Mouse (Mus musculus): Measurements from ENCODE around the gene Egln2. TPM values are rescaled to one million over a fixed set of nuclear protein-coding genes. Genes with fewer than 3 reads are reported as not detected.
A peak's percentile ranks its signal among the peaks of the same experiment; 100 is the strongest.

Egln2 gene
- total and polyA plus RNA-seq, 2 experiments from 2014 or later = 42.8 to 71.5 TPM

- H3K4me2 ChIP-seq (ENCODE audit: low read depth, low read length) = no peak overlapping the region
- H3K4me1 ChIP-seq (ENCODE audit: control insufficient read depth, insufficient read depth) = no peaks in the 10 kb centered on the region
- ATAC-seq (ENCODE audit: insufficient read depth, low read depth) (no peak), DNase-seq (ENCODE audit: low spot score) (no peak)
- no peaks in the 10 kb centered on the region for H3K27me3 ChIP-seq (ENCODE audit: control insufficient read depth, insufficient read depth, low read length)
- no peaks in the 10 kb centered on the region for H3K36me3 ChIP-seq (replicated peaks; ENCODE audit: control insufficient read depth, insufficient read depth, low read length)
- no peak overlapping the region for H3K4me3 ChIP-seq (ENCODE audit: low read depth, low read length)
- no peak overlapping the region for H3K27ac ChIP-seq (ENCODE audit: low read depth)
- no peaks in the 10 kb centered on the region for H3K9me3 ChIP-seq (replicated peaks; ENCODE audit: control insufficient read depth, low read length)
- WGBS = 49% methylated on average over 8 of the region's 8 CpGs
- no peak for TF ChIP-seq EP300 (IDR thresholded peaks at IDR 0.05; ENCODE audit: low read depth)
- TF ChIP-seq CTCF (IDR thresholded peaks at IDR 0.05; ENCODE audit: low read depth) = no peak
- H3K9ac ChIP-seq (replicated peaks; ENCODE audit: low read depth, low read length) = no peak overlapping the region
Measured at GRCm38 (mm10) chr7:27136410-27136996, 30.1 kb downstream of the Egln2 start.

- H3K27ac ChIP-seq (ENCODE audit: low read depth) = no peak overlapping the region
- no peaks in the 10 kb centered on the region for H3K4me1 ChIP-seq (ENCODE audit: control insufficient read depth, insufficient read depth)
- H3K27me3 ChIP-seq (ENCODE audit: control insufficient read depth, insufficient read depth, low read length) = no peaks in the 10 kb centered on the region
- no peaks in the 10 kb centered on the region for H3K36me3 ChIP-seq (replicated peaks; ENCODE audit: control insufficient read depth, insufficient read depth, low read length)
- DNase-seq (ENCODE audit: low spot score) (no peak), ATAC-seq (ENCODE audit: insufficient read depth, low read depth) (no peak)
- TF ChIP-seq EP300 (IDR thresholded peaks at IDR 0.05; ENCODE audit: low read depth) (no peak), CTCF (IDR thresholded peaks at IDR 0.05; ENCODE audit: low read depth) (no peak)
- WGBS = 76% methylated on average over 4 of the region's 4 CpGs
- H3K4me2 ChIP-seq (ENCODE audit: low read depth, low read length) = no peak overlapping the region
- H3K9ac ChIP-seq (replicated peaks; ENCODE audit: low read depth, low read length) = no peak overlapping the region
- H3K9me3 ChIP-seq (replicated peaks; ENCODE audit: control insufficient read depth, low read length) = no peaks in the 10 kb centered on the region
- no peak overlapping the region for H3K4me3 ChIP-seq (ENCODE audit: low read depth, low read length)
Measured at GRCm38 (mm10) chr7:27133757-27134156, 32.8 kb downstream of the Egln2 start.

- no peaks in the 10 kb centered on the region for H3K36me3 ChIP-seq (replicated peaks; ENCODE audit: control insufficient read depth, insufficient read depth, low read length)
- no peak for TF ChIP-seq CTCF (IDR thresholded peaks at IDR 0.05; ENCODE audit: low read depth)
- no peak for TF ChIP-seq EP300 (IDR thresholded peaks at IDR 0.05; ENCODE audit: low read depth)
- 40% methylated on average over 12 of the region's 12 CpGs for WGBS
- H3K27me3 ChIP-seq (ENCODE audit: control insufficient read depth, insufficient read depth, low read length) = no peaks in the 10 kb centered on the region
- DNase-seq (ENCODE audit: low spot score) (no peak), ATAC-seq (ENCODE audit: insufficient read depth, low read depth) (0 out of 2 replicates have a peak, but pooled peaks have one; percentile 36)
- H3K4me3 ChIP-seq (ENCODE audit: low read depth, low read length) = no peak overlapping the region
- H3K9me3 ChIP-seq (replicated peaks; ENCODE audit: control insufficient read depth, low read length) = no peaks in the 10 kb centered on the region
- H3K27ac ChIP-seq (ENCODE audit: low read depth) = no peak overlapping the region
- no peak overlapping the region for H3K4me2 ChIP-seq (ENCODE audit: low read depth, low read length)
- H3K4me1 ChIP-seq (ENCODE audit: control insufficient read depth, insufficient read depth) = no peaks in the 10 kb centered on the region
- no peak overlapping the region for H3K9ac ChIP-seq (replicated peaks; ENCODE audit: low read depth, low read length)
Measured at GRCm38 (mm10) chr7:27133156-27133555, 33.4 kb downstream of the Egln2 start.

GRCm38 (mm10) chr7:27132588-27132987 is 34.0 kb downstream of the Egln2 start:
- Histone ChIP-seq H3K4me3 (ENCODE audit: low read depth, low read length) (no peak overlapping the region), H3K4me1 (ENCODE audit: control insufficient read depth, insufficient read depth) (no peaks in the 10 kb centered on the region), H3K36me3 (replicated peaks; ENCODE audit: control insufficient read depth, insufficient read depth, low read length) (no peaks in the 10 kb centered on the region), H3K9me3 (replicated peaks; ENCODE audit: control insufficient read depth, low read length) (no peaks in the 10 kb centered on the region), H3K27ac (ENCODE audit: low read depth) (no peak overlapping the region), H3K27me3 (ENCODE audit: control insufficient read depth, insufficient read depth, low read length) (no peaks in the 10 kb centered on the region), H3K9ac (replicated peaks; ENCODE audit: low read depth, low read length) (no peak overlapping the region), H3K4me2 (ENCODE audit: low read depth, low read length) (no peak overlapping the region)
- DNase-seq (ENCODE audit: low spot score) (peak; percentile 46), ATAC-seq (ENCODE audit: insufficient read depth, low read depth) (no peak)
- WGBS = 10% methylated on average over 10 of the region's 10 CpGs
- peak; percentile 38; the same call in 1 of the 2 replicates for TF ChIP-seq CTCF (IDR thresholded peaks at IDR 0.05; ENCODE audit: low read depth)
- no peak for TF ChIP-seq EP300 (IDR thresholded peaks at IDR 0.05; ENCODE audit: low read depth)

- Histone ChIP-seq H3K27me3 (ENCODE audit: control insufficient read depth, insufficient read depth, low read length) (no peaks in the 10 kb centered on the region), H3K9ac (replicated peaks; ENCODE audit: low read depth, low read length) (no peak overlapping the region), H3K27ac (ENCODE audit: low read depth) (no peak overlapping the region), H3K9me3 (replicated peaks; ENCODE audit: control insufficient read depth, low read length) (no peaks in the 10 kb centered on the region), H3K4me2 (ENCODE audit: low read depth, low read length) (no peak overlapping the region), H3K4me3 (ENCODE audit: low read depth, low read length) (no peak overlapping the region), H3K4me1 (ENCODE audit: control insufficient read depth, insufficient read depth) (no peaks in the 10 kb centered on the region), H3K36me3 (replicated peaks; ENCODE audit: control insufficient read depth, insufficient read depth, low read length) (no peaks in the 10 kb centered on the region)
- 52% methylated on average over 2 of the region's 2 CpGs for WGBS
- DNase-seq (ENCODE audit: low spot score) (no peak), ATAC-seq (ENCODE audit: insufficient read depth, low read depth) (no peak)
- no peak for TF ChIP-seq CTCF (IDR thresholded peaks at IDR 0.05; ENCODE audit: low read depth)
- TF ChIP-seq EP300 (IDR thresholded peaks at IDR 0.05; ENCODE audit: low read depth) = no peak
Measured at GRCm38 (mm10) chr7:27131387-27131786, 35.2 kb downstream of the Egln2 start.
